In the genomic region with DNA sequence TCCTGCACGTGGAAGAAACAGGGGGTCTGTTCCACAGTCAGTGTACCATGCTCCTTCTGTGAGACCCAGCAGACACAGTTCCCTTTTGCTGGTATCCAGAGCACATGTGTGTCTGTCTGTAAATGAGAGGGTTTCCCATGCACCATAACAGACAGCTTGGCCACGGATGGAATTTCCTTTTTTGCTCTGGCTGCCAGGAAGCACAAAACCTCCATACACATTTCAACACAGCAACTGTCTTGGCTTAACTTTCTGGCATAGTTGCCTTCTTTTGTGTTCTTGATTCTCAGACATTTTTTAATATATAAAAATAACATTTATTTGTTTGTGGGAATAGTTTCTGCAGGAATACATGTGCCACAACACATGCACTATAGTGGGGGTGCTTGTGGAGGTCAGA, we compare ENCODE assay signal across 22 mouse cellular contexts. TPM values are rescaled to one million over a fixed set of nuclear protein-coding genes. Genes with fewer than 3 reads are reported as not detected.
DNase-seq lines count a peak whose midpoint lies in the region; ATAC-seq lines count a peak whose summit lies in the region.
"Had no signal": no experiment of that assay in that cellular context is flagged by ENCODE, and none has a peak within 500 bp of the region (broad histone marks: within the 10 kb centered on the region; RNA-seq: fewer than 3 reads in every experiment).

No protein-coding gene starts in this region.

- no peak overlapping the region for H3K4me3 ChIP-seq in liver, embryonic 16.5 days (ENCODE audit: low read depth, low read length)
- H3K4me3 ChIP-seq in hindbrain, embryonic 16.5 days (ENCODE audit: low read length): no peak overlapping the region
- H3K4me3 ChIP-seq: heart, embryonic 10.5 days; hindbrain, embryonic 10.5 days had no signal

- no peak overlapping the region for H3K4me2 ChIP-seq in liver, embryonic 16.5 days (ENCODE audit: low read depth, low read length)
- no peak overlapping the region for H3K4me2 ChIP-seq in hindbrain, embryonic 16.5 days (ENCODE audit: low read length)
- H3K4me2 ChIP-seq: hindbrain, embryonic 14.5 days had no signal

- WGBS in liver, embryonic 16.5 days (ENCODE audit: insufficient replicate concordance): 21% methylated on average over 2 of the region's 2 CpGs
- WGBS in hindbrain, embryonic 16.5 days: 68% methylated on average over 2 of the region's 2 CpGs

- peak overlapping the region; percentile 44; the same call in 1 of the 2 replicates for H3K27ac ChIP-seq in liver, embryonic 16.5 days (ENCODE audit: low read length)
- no peak overlapping the region for H3K27ac ChIP-seq in hindbrain, embryonic 16.5 days (ENCODE audit: low read depth, low read length)
- H3K27ac ChIP-seq: heart, embryonic 10.5 days; hindbrain, embryonic 10.5 days; hindbrain, embryonic 14.5 days had no signal

- H3K4me1 ChIP-seq in liver, embryonic 16.5 days (ENCODE audit: control insufficient read depth, low read depth, low read length): no peaks in the 10 kb centered on the region; the same call in none of the 2 replicates
- no peaks in the 10 kb centered on the region for H3K4me1 ChIP-seq in hindbrain, embryonic 16.5 days (ENCODE audit: control insufficient read depth, insufficient read depth, low read depth, low read length)
- H3K4me1 ChIP-seq: hindbrain, embryonic 10.5 days had no signal

- DNase-seq in heart, postnatal 10 days: peak; percentile 15 to 19
- DNase-seq in heart, postnatal 36 days: no peak
- no peak for DNase-seq in liver
- peak; percentile 56 for DNase-seq in fibroblast of lung, adult 2 months (ENCODE audit: low read depth)
- no peak for DNase-seq in kidney, postnatal 14 days
- DNase-seq: adrenal gland, postnatal 14 days; cerebellum, adult 11-12 months; cerebellum, adult 9-11 months; gastrocnemius, postnatal 36 days; heart, adult 18-20 months; heart, postnatal 14 days had no signal

- no peak for ATAC-seq in liver, embryonic 16.5 days (ENCODE audit: low read depth)
- ATAC-seq in hindbrain, embryonic 16.5 days: no peak
- ATAC-seq: forebrain, embryonic 14.5 days; intestine, embryonic 16.5 days had no signal

- intact Hi-C loops in heart, postnatal 10 days (cut with DNase I): no loop called here
- intact Hi-C loops in heart, postnatal 36 days (cut with DNase I): no loop called here

- H3K9me3 ChIP-seq in liver, embryonic 16.5 days (replicated peaks; ENCODE audit: control insufficient read depth, low read length): no peaks in the 10 kb centered on the region
- no peaks in the 10 kb centered on the region for H3K9me3 ChIP-seq in hindbrain, embryonic 16.5 days (ENCODE audit: control insufficient read depth, low read length)
- H3K9me3 ChIP-seq: heart, embryonic 10.5 days; hindbrain, embryonic 10.5 days had no signal

- no peaks in the 10 kb centered on the region for H3K27me3 ChIP-seq in liver, embryonic 16.5 days (ENCODE audit: control insufficient read depth, insufficient read depth, low read depth, low read length)
- H3K27me3 ChIP-seq in hindbrain, embryonic 16.5 days (replicated peaks; ENCODE audit: control insufficient read depth, insufficient read depth, low read length): no peaks in the 10 kb centered on the region

- no peaks in the 10 kb centered on the region for H3K36me3 ChIP-seq in liver, embryonic 16.5 days (ENCODE audit: control insufficient read depth, insufficient read depth)
- no peaks in the 10 kb centered on the region for H3K36me3 ChIP-seq in hindbrain, embryonic 16.5 days (ENCODE audit: control insufficient read depth, insufficient read depth, low read length)
- H3K36me3 ChIP-seq: heart, embryonic 10.5 days; hindbrain, embryonic 10.5 days had no signal

- no peak overlapping the region for H3K9ac ChIP-seq in liver, embryonic 16.5 days (ENCODE audit: low read depth, low read length)
- H3K9ac ChIP-seq in hindbrain, embryonic 16.5 days (ENCODE audit: low read depth, low read length): no peak overlapping the region
- H3K9ac ChIP-seq: hindbrain, embryonic 14.5 days had no signal

RNA-seq across cellular contexts. Expression of a gene that starts 1.0 kb away (rescaled TPM):
- total RNA-seq in heart, postnatal 10 days (2021): not detected
- total RNA-seq in heart, postnatal 36 days (2021): not detected
- polyA plus RNA-seq in liver, embryonic 16.5 days (2015; fragmentation: Nextera tagmentation; extraction: Ambion mirVana): 1,608 and 1,736 TPM in 2 replicates
- polyA plus RNA-seq in hindbrain, embryonic 16.5 days (2015; fragmentation: Nextera tagmentation; extraction: Ambion mirVana): 0.29 TPM in 1 of 2 replicates, not detected in the other
- total RNA-seq: ES-E14; gastrocnemius, adult 8-10 months; heart, adult 18-20 months; heart, postnatal 14 days had no signal
- polyA plus RNA-seq: forebrain, embryonic 14.5 days; heart, embryonic 14.5 days; hindbrain, embryonic 10.5 days; hindbrain, embryonic 14.5 days had no signal

RNA-seq across cellular contexts. Expression of a gene that starts 16.3 kb away (rescaled TPM):
- not detected for total RNA-seq in heart, postnatal 10 days (2021)
- not detected for total RNA-seq in heart, postnatal 36 days (2021)
- 4.8 and 5.3 TPM in 2 replicates for polyA plus RNA-seq in liver, embryonic 16.5 days (2015; fragmentation: Nextera tagmentation; extraction: Ambion mirVana)
- polyA plus RNA-seq in hindbrain, embryonic 16.5 days (2015; fragmentation: Nextera tagmentation; extraction: Ambion mirVana): not detected in 2 replicates
- total RNA-seq: adrenal gland, postnatal 14 days; ES-E14; gastrocnemius, adult 8-10 months; gastrocnemius, postnatal 36 days; heart, adult 18-20 months; heart, postnatal 14 days had no signal
- polyA plus RNA-seq: embryonic facial prominence, embryonic 11.5 days; forebrain, embryonic 14.5 days had no signal

RNA-seq across cellular contexts. Expression of a gene that starts 58.2 kb away (rescaled TPM):
- 1 to 10 TPM; 3.8 to 4.8 TPM for total RNA-seq in heart, postnatal 10 days (2021)
- total RNA-seq in heart, postnatal 36 days (2021): 1 to 10 TPM; 1.1 to 1.4 TPM
- 1.6 and 2.1 TPM in 2 replicates for polyA plus RNA-seq in liver, embryonic 16.5 days (2015; fragmentation: Nextera tagmentation; extraction: Ambion mirVana)
- polyA plus RNA-seq in hindbrain, embryonic 16.5 days (2015; fragmentation: Nextera tagmentation; extraction: Ambion mirVana): 2.7 and 3.1 TPM in 2 replicates

Comparison
In these comparisons a context has a peak if more than half of its experiments do, and no peak if none do; other contexts are left out.
1. DNase-seq: peak in heart, postnatal 10 days (2 of 2) and fibroblast of lung, adult 2 months (single experiment); none in heart, postnatal 36 days (0 of 2), liver (single experiment) and kidney, postnatal 14 days (single experiment).